Mouse (Mus musculus): Measurements from ENCODE around the gene Plekhf1.

Gene Plekhf1

DNA sequence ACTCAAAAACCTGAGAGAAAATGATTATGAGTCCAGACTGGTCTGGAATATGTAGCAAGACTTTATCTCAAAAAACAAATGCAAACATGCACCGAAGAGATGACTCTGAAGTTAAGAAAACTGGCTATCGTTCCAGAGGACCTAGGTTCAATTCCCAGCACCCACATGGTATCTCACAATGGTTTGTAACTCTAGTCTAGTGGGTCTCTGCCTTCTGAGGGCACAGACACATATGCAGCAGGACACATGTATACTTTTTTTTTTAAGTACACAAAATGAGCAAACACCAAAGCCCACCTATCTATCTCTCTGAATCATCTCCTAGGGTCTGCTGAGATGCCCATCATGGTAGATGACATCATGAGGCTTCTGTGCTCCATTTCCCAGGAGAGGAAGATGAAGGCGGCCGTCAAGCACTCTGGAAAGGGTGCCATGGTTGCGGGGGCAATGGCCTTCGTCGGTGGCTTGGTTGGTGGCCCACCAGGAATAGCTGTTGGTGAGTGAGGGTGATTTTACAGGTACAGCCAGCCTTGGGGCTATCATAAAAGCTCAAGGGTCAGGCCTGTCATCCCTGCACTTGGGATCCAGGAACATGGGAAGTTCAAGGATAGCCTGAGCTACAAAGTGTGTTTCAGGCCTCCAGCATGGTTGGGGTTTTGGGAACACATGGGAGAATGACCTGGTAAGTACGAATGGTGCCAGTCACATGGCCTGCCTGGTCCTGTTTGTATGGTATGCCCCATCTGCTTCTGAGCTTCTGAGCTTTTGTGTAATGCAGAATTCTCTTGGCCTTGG lies 39.3 kb downstream of the Plekhf1 start:
- no peak for DNase-seq (ENCODE audit: low spot score in 2 of 2)

DNA sequence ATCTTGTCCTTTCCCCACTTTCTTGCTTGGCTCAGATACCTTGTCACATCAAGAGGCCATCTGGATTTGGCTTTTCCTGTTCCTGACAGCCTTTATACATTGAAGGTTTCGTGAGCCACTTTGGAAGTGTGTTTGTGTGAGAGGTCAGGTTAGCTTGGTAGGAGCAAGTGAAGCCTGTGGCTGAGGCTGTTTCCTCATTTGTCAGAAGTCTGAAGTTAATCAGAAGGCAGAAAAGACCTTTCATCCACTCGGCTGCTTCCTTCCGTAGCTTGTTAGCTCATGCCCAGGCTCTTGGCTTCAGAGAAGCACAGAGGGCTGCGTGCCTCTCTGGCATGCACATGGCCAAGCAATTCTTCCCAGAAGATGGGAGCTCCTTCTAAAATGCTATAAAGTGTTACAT lies 40.0 kb downstream of the Plekhf1 start:
- DNase-seq (ENCODE audit: low spot score in 2 of 2): no peak

DNA sequence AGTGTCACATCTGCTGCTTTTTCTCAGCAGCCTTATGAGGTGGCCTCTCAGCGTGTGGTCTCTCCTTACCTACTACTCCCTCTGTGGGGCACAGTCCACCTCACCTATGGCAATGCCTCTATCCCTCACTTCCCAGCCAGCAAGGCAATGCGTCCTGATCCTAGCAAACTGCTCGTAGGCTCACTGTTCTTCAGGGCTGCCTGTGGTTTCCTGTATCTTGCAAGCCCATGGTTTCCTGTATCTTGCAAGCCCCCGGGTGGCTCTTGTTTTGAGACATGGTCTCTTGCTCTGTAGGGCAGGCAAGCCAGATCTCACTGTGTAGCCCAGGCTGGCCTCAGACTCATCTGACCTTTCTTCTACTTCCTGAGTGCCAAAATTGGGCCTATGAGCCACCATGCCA lies 41.0 kb downstream of the Plekhf1 start:
- DNase-seq (ENCODE audit: low spot score in 2 of 2): no peak

DNA sequence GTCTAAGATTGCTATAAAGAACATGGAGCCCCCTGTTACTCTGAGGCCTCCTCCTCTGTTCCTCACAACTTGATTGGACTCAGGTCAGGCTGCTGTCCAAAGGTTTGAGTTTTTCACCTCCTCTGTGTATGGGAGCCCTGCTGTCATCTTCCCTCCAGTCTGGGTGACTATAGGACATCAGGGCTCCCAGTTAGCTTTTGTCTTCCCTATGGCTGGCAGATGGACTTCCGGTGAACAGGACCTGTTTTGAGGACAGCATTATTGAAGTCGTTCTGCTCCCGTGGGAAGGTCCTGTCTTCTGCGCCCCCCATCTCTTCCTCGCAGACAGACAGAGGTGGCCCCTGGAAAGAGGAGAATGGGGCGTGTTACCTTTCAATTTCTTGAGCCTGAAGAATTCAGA lies 43.0 kb downstream of the Plekhf1 start:
- no peak for DNase-seq (ENCODE audit: low spot score in 2 of 2)

DNA sequence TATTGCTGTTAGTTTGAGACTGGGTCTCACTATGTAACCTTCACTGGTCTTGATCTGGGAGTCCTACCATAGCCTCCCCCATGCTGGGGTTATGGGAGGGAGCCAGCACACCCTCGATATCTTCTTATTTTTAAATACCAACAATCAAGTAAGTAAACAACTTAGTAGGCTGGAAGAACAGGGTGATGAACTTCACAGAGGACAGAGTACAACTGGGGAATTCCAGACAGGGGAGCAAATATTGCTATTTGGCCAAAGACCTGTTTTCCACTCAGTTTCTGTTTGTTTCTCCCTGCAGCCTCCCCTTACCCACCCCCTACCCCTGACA lies 43.4 kb downstream of the Plekhf1 start:
- no peak for DNase-seq (ENCODE audit: low spot score in 2 of 2)

DNA sequence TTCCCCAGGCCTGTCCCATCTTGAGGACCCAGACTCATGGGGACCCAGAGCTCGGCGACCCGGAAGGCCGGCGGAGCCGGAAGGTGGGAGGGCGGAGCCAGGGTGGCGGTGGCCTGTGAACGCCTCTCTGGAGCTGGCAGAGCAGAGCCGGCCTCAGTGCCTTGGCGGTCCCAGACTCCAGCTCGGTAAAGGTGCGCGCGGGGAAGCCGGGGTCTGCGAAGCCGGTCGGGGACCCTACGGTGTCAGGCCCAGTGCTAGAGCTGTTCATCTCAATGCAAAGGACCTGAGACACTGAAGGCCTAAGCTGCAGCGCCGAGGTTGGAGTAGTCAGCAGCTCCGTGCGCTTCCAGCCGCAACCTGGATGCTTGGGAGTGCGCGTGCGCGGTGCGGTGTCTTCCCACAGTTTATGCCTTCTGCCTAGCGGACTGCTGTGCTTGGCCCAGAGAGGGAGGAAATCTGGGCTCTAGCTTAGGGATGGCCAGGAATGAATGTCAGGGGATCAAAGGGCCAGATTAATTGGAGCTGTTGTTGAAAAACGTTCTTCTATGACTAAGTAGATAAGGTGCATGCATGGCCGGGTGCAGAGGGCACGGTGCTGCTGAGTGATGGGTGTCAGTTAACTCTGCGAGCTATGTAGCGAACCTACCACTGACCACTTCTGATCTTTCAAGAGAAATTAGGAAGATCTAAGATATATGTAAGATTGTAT lies 44.0 kb downstream of the Plekhf1 start:
- DNase-seq (ENCODE audit: low spot score in 2 of 2): peak; percentile 79 to 84

DNA sequence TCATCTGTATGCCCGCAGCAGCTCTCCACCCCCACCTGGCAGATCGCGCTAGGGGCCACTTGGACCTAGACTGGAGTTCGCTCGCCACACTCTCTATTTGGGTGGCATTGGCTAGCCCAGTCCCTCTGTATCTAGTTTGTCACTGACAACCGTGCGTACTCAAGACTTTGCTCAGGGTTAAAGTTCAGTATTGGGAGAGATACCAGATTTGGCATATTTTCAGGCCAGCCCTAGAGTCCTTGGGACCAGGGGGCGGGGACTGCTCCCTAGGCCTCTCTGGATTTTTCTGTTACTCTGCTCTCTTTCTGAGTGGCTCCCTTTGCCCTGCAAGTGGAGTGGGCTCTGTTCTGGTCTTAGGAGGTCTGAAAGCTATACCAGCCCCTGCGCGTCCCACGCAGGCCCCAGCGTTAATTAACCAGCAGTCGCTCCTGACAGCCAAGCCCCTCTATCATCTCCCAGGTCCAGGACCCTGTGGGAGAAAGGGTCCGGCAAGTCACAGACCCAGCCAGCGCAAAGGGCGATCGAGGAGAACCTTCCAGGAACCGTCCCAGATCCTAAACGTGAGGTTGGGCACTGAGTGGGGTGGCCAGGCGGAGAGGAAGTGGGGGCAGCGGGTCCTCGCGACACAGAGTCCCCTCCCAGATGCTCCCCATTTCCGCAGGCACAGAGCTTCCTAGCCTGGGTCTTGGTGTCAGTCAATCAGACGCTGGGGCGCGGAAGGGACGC lies 44.7 kb downstream of the Plekhf1 start, which contains the start of gene 1600014C10Rik:
Gene 1600014C10Rik (plus strand): TSS at position 256 of the 726 bp plus-strand sequence.
- DNase-seq (ENCODE audit: low spot score in 2 of 2): peak in 1 of 2 experiments; percentile 20

DNA sequence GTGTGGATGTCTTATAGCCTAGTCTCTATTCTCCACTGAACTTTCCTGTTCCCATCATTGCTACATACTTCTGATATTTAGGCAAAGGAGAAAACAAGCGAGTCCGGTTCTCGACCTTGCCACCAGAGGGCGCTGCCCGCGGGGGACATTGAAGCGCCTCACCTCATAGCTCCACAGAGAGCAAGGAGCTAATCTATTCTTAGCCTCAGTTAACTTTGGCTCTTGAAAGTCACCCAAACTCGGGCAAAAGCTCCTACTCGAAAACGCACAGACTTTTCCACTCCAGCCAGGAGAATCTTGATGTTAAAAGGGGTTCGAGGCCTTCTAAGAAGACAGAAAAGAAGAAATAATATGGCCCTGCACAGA lies 45.2 kb downstream of the Plekhf1 start:
- DNase-seq (ENCODE audit: low spot score in 2 of 2): peak; percentile 57 to 76

DNA sequence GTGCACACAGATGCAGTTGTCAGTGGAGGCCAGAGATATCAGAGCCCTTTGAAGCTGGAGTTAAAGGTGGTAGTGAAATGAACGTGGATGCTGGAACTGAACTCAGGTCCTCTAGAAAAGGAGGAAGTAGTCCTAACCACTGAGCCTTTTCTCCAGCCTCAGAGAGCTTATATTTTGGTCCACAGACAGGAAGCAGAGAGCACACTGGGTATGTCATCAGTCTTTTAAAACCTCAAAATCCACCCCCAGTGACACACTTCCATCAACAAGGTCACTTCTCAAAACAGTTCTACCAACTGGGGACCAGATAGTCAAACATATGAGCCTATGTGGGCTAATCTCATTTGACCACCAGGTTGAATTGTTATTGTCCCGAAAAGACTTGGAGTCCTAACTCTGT lies 46.5 kb downstream of the Plekhf1 start:
- DNase-seq (ENCODE audit: low spot score in 2 of 2): no peak

DNA sequence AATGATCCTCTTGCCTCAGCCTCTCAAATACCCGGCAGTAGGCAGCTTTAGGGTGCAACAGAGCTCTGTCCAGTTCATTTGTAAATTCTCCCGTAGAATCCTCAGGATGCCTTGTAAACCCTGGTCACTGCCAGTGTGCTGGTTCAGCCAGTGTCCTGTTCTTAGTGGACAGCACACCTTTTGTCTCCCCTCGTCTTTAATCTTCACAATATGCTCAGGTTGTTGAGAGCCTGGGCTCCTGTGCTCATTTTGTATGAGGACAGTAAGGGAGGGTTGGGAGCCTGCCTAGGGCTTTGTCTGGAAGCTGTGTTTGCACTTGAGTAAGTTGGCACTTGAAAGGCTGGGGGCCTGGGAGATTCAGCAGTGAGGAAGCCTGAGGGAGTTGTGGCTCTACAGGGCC lies 47.9 kb downstream of the Plekhf1 start:
- no peak for DNase-seq (ENCODE audit: low spot score in 2 of 2)

DNA sequence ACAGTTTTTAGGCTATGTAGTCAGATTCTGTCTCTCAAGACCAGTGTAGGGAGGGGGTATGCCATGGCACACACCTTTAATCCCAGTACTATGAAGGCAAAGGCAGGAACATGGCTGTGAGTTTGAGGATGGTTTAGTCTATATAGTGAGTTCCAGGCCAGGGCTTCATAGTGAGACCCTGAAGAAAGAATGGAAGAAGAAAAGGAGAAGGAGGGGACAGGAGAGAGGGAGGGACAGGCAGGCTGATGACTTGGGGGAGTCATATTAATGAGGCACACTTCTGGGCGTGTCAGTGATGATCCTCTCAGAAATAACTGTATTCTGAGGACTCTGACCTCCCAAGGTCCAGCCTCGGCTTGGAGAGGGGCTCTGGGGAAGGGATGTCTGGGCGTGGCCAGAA lies 51.8 kb downstream of the Plekhf1 start:
- no peak for DNase-seq (ENCODE audit: low spot score in 2 of 2)

DNA sequence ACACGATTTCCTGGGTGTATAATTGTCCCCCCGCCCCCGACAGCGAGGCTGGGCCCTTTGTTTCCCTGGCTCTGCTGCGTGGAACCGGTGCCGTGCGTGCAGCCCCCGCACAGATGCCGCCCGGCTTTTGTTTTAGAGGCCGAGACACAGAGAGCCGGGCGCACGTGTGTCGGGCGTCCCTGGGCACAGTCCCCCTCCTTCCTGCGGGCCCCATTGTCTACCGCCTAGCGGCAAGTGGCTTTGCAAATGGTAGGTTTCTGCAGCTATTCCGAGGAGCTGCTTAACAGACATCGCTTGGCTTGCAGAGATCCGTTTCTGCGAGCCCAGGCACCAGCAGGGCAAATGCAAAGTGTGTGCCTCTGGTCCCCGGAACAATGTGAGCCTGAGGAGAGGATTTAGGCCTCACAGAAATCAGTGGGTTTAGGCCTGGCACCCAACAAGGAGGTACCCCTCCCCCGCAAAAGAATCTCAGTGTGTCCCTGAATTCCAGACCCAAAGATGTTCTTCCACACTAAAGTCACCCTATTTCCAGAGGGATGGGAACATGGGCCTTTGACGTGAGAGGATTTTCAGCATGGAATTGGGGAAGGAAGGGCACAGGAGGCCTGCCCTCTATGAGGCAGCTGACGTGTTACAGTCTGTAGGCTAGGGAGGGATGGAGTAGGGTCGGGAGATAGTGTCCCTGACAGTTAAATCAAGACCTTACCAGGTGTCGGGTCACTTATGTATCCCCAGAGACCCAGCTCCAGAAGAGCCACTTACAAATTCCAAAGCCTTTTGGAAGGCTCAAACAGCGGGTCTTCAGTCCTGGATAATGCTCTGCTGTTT lies 53.3 kb downstream of the Plekhf1 start:
- DNase-seq (ENCODE audit: low spot score in 2 of 2): peak; percentile 15 to 38

DNA sequence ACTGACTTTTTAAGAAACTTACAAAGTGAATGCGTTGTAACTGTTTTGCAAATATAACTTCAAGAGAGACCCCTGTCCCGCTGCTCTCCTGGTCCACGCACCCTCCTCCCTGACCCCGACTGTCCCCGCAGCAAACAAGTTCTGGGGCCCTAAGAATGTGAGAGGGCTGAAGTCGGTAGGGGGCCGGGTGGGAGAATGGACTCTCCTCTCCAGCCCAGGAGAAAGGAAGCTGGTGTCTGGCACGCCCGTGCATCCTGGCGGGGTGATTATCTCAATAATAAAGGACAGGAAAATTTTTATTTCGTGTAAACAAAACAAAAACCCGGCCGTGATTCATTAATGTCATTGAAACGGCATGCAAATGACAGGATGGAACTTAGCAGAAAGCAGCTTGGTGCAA lies 53.9 kb downstream of the Plekhf1 start:
- no peak for DNase-seq (ENCODE audit: low spot score in 2 of 2)

DNA sequence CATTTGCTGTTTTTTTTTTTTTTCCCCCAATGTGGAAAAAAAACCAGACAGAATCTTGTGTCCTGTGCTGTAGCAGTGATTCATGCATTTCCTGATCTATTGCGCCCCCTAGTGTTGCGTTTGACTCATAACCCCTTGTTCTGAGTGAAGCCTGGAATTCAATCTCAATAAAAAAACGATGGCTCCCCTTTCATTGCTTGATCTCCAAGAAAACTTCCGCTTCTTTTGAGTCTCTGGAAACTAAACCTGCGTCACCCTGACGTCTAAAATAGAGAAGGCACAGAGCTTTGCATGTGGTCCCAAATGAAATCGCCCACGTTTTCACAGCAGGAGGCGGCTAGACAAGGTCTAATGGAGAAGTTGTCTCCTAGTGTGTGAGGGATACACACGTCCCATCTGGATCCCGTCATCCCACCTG lies 60.1 kb downstream of the Plekhf1 start:
- peak; percentile 31 to 60 for DNase-seq (ENCODE audit: low spot score in 2 of 2)

All from frontal cortex, postnatal 25 days (tissue).